Mouse (Mus musculus): ENCODE data around the gene Spata31d1a. TPM values are rescaled to one million over a fixed set of nuclear protein-coding genes. Genes with fewer than 3 reads are reported as not detected.

The Spata31d1a gene
- not detected in 2 replicates for polyA plus RNA-seq (2012; rRNA removed)

DNA sequence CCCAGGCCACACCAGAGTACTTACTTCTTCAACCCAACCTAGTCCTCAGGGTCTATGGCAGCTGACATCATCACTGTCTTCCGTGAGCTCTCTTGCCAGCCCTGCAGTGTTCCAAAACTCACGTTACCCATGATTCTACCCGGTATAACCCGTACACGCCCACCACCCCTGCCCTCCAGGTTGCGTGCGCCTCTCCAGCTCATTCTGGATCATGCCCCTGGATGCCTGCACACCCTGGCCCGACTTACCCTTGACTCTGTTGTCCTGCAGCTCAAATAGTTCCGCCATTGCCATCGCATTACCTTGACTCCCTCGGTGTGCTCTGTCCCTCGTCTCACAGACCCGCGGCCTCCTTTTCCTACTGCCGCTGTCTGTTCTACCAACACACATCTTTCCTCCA, at the start of gene Spata31d1a:
Spata31d1a (minus strand) TSS at position 101 of the 400 bp plus-strand sequence.

DNA sequence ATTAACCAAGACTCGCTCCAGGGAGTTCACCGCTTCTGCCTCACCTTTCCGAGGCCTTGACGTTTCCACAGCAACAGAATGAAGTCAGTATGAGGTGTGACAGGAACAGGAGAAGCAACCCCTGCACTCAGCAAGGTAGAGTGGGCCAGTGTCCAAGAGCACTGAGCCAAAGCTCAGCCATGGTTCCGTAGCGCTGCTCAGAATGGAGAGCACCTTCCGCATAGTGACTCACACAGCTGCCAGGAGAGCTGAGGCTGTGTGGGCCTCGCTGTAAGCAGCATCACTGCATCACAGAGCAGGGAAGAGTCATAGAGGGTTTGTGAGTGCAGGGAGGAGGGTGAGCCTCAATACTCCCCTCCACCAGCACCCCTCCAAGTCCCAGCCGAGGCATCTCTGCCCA, 36.6 kb upstream of the Spata31d1a start, which contains the start of gene 1700014D04Rik:
1700014D04Rik (minus strand) TSS at position 42 of the 400 bp plus-strand sequence.

DNA sequence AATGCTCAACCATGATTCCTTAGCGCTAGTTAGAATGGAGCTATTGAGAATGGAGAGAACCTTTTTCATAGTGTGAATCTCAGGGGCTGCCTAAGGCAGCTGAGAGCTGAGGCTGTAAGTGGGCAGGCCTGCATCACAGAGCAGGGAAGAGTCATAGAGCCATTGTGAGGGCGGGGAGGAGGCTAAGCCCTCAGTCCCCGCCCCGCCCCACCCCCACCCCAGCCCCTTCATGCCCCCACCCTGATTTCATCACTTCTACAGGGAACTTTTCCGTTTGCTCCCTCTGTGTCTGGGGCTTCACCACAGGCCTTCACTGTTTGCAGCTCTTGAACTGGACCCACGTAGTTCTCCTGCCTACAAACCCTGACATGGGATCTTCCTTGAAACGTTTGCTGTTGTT, 21.5 kb upstream of the Spata31d1a start, which contains the start of gene Spata31d1d:
Spata31d1d (minus strand) TSS at position 101 of the 400 bp plus-strand sequence.

DNA sequence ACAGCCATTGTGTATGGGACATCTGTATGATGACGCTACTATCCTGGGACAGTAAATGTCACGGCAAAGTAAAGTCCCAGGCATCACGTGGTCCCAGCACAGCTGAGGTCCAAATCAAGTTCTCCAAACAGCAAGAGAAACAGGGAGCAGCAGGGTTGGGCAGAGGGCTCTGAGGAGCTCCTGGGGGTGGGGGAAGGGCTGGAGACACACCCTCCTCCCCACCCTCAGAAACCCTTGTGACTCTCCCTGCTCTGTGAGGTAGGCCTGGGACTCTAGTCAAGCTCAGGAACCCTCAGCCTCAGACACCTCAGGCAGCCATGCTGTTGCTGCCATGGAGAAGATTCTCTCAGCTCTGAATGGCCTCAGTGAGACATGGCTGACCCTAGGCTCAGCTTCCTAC, 1.9 kb upstream of the Spata31d1a start, which contains the start of gene Spata31d1b:
Spata31d1b (plus strand) TSS at position 301 of the 400 bp plus-strand sequence.

DNA sequence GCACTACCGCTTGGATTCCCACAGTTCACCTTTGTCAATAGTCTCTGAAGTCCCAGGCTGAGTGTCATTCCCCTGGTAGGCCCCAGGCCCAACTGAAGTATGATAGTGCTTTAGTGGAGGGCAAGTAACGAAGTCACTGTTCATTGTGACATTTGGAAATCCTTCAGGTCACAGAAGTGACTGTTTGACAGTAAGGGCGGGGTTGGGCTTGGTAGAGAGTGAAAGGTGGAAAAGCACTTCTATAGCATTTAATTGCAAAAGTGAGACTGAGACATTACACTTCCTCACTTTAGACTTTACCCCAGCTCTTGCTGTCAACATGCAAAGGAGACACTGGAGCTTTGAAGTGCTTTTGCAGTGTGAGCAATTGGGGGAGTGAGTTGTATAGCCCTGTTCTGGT, 16.1 kb downstream of the Spata31d1a start, which contains the start of gene 4921517D22Rik:
4921517D22Rik (minus strand) TSS at position 101 of the 400 bp plus-strand sequence.

DNA sequence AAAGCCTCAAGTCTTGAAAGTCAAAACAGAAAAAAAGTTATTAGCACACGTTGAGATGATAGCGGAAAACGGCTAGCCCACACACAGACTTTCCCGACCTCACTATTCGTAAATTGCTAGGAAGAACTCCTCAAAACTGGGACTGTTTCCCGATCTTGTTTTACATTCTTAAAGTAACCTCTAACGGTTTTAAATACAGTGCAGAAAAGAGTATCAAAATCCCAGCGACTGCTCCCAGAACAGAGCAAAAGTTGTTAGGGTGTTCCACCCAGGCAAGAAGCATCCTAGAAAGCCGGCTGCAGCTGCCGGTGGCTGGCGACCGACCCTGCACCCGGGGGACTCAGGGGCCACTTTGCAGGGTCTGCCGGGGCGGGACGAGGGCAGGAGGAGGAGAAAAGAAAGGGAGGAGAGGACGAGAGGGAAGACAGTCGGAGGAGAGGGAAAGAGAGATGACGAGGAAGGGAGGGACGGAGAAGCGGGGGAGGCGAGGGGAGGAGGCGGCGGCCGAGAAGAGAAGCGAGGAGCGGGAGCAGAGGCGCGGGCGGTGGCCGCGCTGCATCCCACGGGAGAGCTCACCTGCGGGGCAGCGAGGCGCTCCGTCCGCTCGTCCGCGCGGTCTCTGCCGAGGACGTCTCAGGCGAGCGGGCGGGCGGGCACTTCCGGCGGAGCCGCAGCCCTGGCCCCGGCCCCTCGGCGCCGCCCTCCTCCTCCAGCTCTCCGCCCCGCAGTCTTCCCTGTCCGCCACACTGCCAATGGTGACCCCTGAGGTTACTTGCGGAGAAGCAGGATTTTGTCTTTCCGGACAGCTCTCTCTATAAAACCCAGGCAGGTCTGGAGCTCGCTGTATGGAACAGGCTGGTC, 34.7 kb downstream of the Spata31d1a start, which contains the start of gene Golm1:
Golm1 (minus strand) TSS at position 661 of the 861 bp plus-strand sequence.

Other genes with a start within 250 kb of the Spata31d1a start
- gene Agtpbp1, start 125.1 kb downstream of the Spata31d1a start, polyA plus RNA-seq (2012; rRNA removed): 1.0 and 1.5 TPM in 2 replicates
- 8.2 and 11.1 TPM in 2 replicates for gene Naa35, start 125.1 kb downstream of the Spata31d1a start, polyA plus RNA-seq (2012; rRNA removed)
- gene Golm1, start 34.5 kb downstream of the Spata31d1a start, polyA plus RNA-seq (2012; rRNA removed): 27.7 and 38.3 TPM in 2 replicates
- not detected in 2 replicates for gene 4921517D22Rik, start 16.2 kb downstream of the Spata31d1a start, polyA plus RNA-seq (2012; rRNA removed)
- 0.02 TPM in 1 of 2 replicates, not detected in the other for gene Spata31d1b, start 2.0 kb upstream of the Spata31d1a start, polyA plus RNA-seq (2012; rRNA removed)
- gene Spata31d1d, start 21.4 kb upstream of the Spata31d1a start, polyA plus RNA-seq (2012; rRNA removed): not detected in 2 replicates
- not detected in 2 replicates for gene 1700014D04Rik, start 36.4 kb upstream of the Spata31d1a start, polyA plus RNA-seq (2012; rRNA removed)
- 26.5 and 27.6 TPM in 2 replicates for gene Isca1, start 59.5 kb upstream of the Spata31d1a start, polyA plus RNA-seq (2012; rRNA removed)
- gene Gm49354, start 71.9 kb upstream of the Spata31d1a start, polyA plus RNA-seq (2012; rRNA removed): not detected in 2 replicates
- gene Tut7, start 112.8 kb upstream of the Spata31d1a start, polyA plus RNA-seq (2012; rRNA removed): 6.8 and 8.3 TPM in 2 replicates